Mouse (Mus musculus): Measurements from ENCODE around the gene Fam198b.

Fam198b gene

DNA sequence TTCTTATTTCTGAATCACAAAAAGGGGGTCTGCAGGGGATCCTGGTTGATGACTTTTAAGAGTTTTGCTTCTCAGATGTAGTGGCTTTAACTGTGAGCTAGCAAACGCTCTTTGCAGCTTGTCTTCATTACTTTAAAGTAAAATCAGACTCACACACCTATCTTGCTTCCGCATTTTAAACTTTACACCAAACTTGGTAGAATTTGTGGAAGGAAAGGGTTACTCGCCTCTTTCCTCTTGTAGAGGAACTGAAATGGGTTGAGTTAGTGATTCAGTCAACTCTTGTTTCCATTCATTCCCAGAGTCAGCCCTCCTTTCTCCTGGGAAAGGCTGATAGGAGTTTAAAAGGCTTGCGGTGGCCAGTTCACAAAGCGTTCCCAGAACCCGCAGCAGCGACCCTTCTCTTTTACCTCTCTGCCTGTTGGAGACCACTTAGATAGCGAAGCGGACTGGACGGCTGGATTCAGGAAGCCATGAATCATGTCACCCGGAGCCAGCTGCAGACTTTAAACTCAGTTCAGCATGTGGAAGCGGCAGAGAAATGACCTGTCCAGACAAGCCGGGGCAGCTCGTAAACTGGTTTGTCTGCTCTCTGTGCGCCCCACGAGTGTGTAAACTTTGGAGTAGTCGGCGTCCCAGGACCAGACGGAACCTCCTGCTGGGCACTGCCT lies 1.5 kb downstream of the Fam198b start:
- no peak for DNase-seq (ENCODE audit: low spot score in 2 of 2)

DNA sequence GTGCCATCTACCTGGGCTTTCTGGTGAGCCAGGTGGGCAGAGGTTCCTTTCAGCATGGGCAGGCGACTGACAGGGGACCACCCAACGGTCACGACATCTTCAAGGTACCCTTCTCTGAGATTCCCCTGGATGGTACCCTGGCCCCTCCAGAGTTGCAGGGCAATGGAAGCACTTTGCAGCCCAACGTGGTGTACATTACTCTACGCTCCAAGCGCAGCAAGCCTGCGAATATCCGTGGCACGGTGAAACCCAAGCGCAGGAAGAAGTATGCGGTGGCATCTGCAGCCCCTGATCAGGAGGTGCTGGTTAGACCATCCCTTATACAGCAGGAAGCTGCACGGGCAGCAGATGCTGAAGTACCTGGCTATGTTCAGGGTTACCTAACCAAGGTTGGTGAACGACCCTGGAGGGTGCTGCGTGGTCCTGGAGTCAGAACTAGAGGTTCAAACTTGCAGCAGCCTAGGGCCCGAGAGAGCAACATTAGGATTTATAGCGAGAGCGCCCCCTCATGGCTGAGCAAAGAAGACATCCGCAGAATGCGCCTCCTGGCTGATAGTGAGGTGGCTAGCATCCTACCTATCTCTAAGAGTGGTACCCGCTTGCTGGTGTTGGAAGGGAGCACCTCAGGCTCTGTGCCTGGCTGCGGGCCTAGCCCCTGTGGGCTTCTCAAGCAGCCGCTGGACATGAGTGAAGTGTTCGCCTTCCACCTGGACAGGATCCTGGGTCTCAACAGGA lies 2.2 kb downstream of the Fam198b start:
- no peak for DNase-seq (ENCODE audit: low spot score in 2 of 2)

GRCm38 (mm10) chr3:79887161-79887855 lies 3.0 kb downstream of the Fam198b start:
- peak in 1 of 2 experiments; percentile 40 for DNase-seq (ENCODE audit: low spot score in 2 of 2)

DNA sequence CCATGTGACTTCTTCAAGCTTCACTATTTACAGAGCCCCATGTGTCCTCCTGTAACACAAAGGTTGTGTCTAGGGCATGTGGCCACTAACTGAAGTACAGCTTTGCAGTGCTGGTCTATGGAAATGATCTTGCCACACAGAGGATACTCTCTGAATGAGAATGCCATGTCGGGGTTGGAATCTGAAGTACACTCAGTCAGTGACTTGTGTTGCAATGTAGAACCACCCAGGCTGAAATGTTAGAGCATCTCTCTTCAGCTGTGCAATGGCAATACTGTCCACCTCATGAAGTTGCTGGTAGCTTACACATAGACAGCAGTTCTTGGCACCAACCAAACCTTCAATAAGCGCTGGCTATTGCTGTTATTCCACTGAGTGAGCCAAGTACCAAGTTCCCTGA lies 3.6 kb downstream of the Fam198b start:
- DNase-seq (ENCODE audit: low spot score in 2 of 2), result no peak

DNA sequence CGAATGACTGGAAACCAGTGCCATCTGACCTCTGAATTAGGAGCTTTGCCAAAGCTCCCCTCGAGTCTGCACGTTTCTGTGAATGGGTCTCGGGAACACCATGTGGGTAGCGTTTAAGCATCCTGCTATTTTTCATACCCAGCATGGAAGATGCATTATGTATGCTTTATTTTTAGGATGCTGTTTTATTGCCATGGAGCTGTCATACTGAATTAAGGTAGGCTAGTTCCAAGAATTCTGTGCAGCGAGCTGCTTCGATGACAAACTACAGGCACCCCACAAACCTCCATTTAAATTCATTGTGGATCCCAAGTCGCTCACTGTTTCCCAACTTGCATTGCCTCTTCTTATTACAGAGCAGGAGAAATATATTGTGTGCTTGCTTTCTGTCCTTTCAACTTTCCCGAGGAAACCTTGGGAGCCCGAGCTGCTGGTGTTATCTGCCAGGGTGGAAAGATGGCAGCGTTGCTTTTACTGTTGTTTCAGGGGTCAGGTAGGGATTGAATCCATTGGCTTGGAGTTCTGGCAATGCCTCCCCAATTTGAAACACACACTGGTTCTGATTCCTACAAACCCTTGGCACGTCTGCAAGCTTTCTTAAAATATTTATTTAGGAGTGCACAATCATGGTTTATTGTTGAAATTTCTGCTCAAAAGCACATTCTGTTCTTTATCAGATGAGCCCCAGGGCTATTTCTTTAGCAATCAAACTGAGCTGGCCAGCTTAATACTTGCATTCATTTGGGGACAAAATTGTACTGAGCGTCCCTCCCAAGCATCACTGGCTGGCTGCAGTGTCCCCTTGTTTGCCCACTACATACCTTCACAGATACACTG lies 13.4 kb downstream of the Fam198b start:
- peak in 1 of 2 experiments; percentile 51 for DNase-seq (ENCODE audit: low spot score in 2 of 2)

GRCm38 (mm10) chr3:79898514-79898913 lies 14.2 kb downstream of the Fam198b start:
- DNase-seq (ENCODE audit: low spot score in 2 of 2), result no peak

- DNase-seq (ENCODE audit: low spot score in 2 of 2), result no peak
These were observed 15.6 kb downstream of the Fam198b start for GRCm38 (mm10) chr3:79899906-79900305.

- no peak for DNase-seq (ENCODE audit: low spot score in 2 of 2)
These were observed 16.2 kb downstream of the Fam198b start for GRCm38 (mm10) chr3:79900502-79900901.

DNA sequence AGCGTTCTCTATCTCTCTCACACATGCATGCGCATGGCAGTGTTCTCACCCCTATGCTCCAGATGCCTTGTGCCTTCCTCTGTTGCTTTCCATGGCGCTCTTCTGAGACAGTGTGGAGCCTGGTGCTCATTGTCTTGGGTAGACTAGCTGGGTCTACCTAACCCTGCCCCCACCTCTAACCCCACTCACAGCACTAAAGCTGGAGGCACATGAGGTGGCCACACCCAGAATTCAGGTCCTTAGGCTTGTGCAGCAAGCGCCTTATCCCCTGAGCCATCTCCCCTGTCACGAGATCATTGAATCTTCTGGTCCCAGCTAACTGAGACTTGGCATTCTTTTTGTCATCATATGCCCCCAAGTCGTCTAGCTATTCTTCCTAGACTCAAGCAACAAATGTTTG lies 17.0 kb downstream of the Fam198b start:
- no peak for DNase-seq (ENCODE audit: low spot score in 2 of 2)

DNA sequence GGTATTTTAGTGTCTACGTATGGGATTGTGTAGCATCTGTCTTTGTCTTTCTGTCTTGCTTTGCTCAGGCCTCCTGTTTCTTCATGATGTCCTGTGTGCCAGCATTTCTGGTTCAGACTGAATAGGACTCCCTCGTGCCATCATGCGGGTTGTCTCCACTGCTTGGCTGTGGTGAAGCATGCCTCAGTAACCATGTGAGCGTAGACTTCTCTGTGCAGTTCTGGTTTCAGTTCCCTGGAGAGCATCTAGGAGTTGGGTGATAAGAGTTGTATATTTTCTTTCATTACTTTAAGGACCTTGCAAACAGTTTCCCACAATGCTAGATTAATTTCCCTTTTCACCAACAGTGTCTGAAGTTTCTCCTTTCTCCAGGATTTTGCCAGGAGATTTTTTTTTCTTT lies 17.4 kb downstream of the Fam198b start:
- DNase-seq (ENCODE audit: low spot score in 2 of 2), result no peak

DNA sequence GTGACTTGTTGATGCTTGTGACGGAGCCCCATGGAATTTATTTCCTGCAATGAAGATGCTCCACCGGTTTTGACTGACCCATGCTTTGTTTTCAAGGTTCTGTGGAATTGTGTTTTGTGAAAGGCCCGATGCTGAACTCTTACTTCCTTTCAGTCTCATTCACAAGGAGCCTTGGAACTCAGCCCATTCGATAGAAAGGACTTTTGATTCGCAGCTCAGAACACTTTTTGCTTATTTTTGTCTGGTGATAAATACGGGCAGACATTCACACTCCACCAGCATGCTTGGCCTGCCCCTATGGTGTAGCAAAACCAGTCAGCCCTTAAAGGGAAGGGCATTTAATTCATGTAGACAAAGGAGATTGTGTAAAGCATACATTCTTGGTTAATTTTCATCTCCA lies 19.5 kb downstream of the Fam198b start:
- DNase-seq (ENCODE audit: low spot score in 2 of 2), result no peak

- DNase-seq (ENCODE audit: low spot score in 2 of 2), result no peak
These were observed 20.0 kb downstream of the Fam198b start for GRCm38 (mm10) chr3:79904238-79904757.

- DNase-seq (ENCODE audit: low spot score in 2 of 2), result no peak
These were observed 21.1 kb downstream of the Fam198b start for GRCm38 (mm10) chr3:79905397-79905796.

- no peak for DNase-seq (ENCODE audit: low spot score in 2 of 2)
These were observed 22.1 kb downstream of the Fam198b start for GRCm38 (mm10) chr3:79906250-79907045.

GRCm38 (mm10) chr3:79907223-79907622 lies 22.9 kb downstream of the Fam198b start:
- no peak for DNase-seq (ENCODE audit: low spot score in 2 of 2)

- DNase-seq (ENCODE audit: low spot score in 2 of 2), result no peak
These were observed 26.2 kb downstream of the Fam198b start for GRCm38 (mm10) chr3:79910375-79911141.

GRCm38 (mm10) chr3:79911166-79911565 lies 26.8 kb downstream of the Fam198b start:
- DNase-seq (ENCODE audit: low spot score in 2 of 2), result no peak

DNA sequence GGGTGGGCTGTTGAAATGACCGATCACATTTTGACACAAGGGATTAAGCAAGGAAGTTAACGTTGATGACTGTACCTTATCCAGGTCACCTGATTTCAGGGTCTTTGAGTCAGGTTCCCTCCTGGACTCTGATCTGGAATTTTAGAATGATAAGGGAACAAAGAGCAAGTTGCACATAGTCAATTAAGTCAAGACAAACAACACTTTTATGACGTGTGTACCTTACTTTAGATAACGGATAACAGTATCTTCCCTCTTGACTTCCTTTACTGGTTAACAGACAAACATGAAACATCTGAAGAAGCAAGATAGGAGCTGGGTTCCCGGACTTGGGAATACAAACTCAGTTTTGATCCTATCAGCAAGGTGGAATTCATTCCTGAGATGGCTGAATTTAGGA lies 29.7 kb downstream of the Fam198b start:
- DNase-seq (ENCODE audit: low spot score in 2 of 2), result no peak

DNA sequence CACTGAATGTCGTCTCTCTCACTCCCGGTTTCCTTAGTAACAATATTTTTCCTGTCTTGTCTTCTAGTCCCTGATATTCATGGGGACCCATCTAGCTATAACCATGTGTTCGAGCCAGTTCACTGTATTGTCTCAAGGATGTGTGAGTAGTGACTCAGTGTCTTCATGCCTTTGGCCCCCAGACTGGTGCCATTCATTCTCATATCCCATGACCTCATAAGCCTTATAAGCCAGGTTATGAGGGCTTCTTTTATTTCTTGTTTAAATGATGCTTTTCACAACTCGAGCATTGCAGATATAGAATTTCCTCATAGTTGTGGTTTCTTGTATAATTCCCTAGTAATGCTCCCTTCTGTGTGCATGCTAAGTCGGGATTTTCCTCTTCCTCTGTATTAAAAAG lies 31.9 kb downstream of the Fam198b start:
- no peak for DNase-seq (ENCODE audit: low spot score in 2 of 2)

- DNase-seq (ENCODE audit: low spot score in 2 of 2), result no peak
These were observed 34.4 kb downstream of the Fam198b start for GRCm38 (mm10) chr3:79918761-79919160.

Measured in frontal cortex, postnatal 36 days (tissue).